Mouse (Mus musculus): Measurements from ENCODE around the gene Fignl2.

- TF ChIP-seq CTCF (IDR thresholded peaks at IDR 0.05) (no peak), EP300 (IDR thresholded peaks at IDR 0.05) (peak; percentile 40; the same call in 1 of the 2 replicates)
Observed at GRCm38 (mm10) chr15:101068029-101068428, 10.3 kb downstream of the Fignl2 start.
